Mouse (Mus musculus) left cerebral cortex, postnatal 36 days (tissue): ENCODE measurements around the gene Fut11. TPM values are rescaled to one million over a fixed set of nuclear protein-coding genes. Genes with fewer than 3 reads are reported as not detected.
"Not testable (repeated sequence)": the region's sequence is repeated elsewhere in the genome, so short reads cannot be mapped to it uniquely, and the experiment has no call there.

Experiments used
- DNase-seq, 2 experiments: peaks; one replicate each; pipeline ENCODE4 v3.0.0; 2021 to 2022; ENCODE audit warnings: low spot score in 2 of 2, mixed read lengths in 1 of 2
- intact Hi-C: fragments of 180-260 bp; cut with DNase I; formaldehyde crosslinking; loops from one replicate; pipeline ENCODE4 v1.15.1; 2025
- total RNA-seq, 2 experiments: library from RNA; stranded (reverse); gene quantifications; 2 replicates each; pipeline ENCODE4 v1.2.3; 2021

The Fut11 gene
- total RNA-seq, 2 experiments from 2014 or later = 16.7 to 18.7 TPM

DNA sequence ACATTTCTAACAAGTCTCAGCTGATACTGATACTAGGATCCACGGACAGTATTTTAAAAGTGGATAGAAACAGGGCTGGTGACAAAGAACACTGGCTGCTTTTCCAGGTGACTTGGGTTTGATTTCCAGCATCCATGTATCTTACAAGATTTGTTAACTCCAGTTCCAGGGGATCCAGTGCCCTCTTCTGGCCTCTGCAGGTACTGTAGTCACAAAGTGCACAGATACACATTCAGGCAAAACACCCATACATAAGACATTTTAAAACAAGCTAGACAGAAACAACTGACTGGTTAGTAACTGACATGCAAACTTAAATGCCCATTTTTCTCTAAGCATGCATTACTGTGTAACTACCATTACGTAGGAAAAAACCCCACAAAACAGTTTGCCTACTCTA, 21.8 kb upstream of the Fut11 start:
- intact Hi-C loops = no loop called here
- DNase-seq = no peak

DNA sequence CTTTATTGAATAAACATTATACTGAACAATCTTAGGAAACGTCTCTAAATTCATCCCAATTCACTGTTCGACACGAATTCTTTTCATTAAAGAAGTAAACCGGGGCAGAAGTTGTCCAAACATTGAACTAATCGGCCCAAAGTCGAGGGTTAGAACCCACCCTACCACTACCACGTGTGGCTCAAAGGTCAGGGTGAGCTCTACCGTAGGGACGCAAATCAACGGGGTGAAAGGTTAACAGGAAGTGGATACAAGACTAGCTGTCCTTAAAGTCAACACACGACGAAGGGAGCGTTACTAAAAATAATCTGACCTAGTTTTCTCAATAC, 21.1 kb upstream of the Fut11 start:
- DNase-seq = no peak
- intact Hi-C loops = no loop called here

DNA sequence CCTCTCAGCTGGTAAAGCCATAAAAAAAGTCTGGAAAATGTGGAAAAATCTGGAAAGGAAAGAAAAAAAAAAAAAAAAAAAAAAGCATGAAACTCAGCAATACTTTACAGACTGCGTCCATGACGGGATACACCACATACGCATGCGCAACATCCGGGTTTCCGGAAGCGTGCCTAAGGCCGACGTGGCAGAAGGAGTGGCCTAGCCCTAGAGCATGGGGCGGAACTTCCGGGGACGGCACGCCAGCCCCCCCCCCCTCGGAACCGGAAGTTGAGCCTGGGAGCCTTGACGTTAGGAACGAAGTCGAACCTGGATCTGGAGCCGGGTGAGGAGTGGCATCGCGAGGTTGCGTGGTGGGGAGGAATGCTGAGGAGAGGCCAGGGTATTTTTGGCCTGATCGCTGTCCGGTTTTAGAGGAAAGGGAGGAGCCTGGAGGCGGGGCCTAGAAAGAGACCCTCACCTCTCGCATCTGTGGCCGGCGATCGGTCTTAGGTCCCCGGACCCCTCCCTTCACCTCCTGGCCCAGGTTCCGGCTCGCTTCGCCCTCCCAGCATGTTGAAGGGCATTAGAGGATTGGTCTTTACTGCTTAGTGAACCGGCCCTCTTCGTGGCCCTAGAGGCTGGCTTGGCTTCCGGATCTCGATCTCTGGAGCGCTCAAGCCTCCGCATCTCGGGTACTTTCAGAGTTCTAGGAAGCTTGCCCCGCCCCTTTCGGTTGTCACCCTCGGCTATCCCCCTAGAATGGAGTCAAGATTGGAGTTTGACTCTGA, 20.5 kb upstream of the Fut11 start, which contains the start of gene Sec24c:
Gene Sec24c, plus strand, starts transcription at position 245 of the 770 bp plus-strand sequence.
- peak; percentile 94 to 96 for DNase-seq
- intact Hi-C loops = no loop called here

DNA sequence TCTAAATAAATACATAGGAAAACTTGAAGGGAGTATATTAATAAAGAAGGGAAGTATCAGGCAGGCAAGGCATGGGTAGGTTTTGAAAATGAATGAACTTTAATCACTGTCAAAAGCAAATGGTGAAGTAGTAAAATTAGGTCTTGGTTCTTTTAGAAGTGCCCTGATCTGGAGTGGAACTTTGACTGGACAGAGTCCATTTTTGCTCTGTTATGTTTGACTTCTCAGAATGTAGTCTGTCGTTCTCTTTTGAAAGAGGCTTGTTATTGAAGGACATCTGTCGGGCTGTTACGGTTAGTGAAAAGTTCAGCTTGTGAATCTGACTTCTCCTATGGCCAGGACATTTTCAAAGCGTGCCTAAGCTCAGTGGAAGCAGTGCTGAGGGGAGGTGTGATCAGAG, 16.9 kb upstream of the Fut11 start:
- no peak for DNase-seq
- intact Hi-C loops = no loop called here

DNA sequence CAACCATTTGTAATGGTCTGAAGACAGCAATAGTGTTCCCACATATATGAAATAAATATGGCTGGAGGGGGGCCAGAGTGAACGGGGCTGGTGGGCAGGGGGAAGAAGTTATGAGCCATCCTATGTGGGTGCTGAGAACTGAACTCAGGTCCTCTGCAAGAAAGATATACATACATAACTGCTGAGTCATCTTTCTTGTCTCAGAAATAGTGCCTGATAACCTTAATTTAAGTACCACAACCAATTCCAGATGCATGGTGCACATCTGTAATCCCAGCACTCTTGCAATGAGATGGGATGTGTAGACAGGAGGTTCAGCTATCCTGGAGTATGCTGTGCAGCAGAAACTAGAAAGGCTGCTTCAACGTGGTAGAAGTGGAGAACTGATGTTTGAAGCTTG, 13.0 kb upstream of the Fut11 start:
- intact Hi-C loops = no loop called here
- DNase-seq = no peak

DNA sequence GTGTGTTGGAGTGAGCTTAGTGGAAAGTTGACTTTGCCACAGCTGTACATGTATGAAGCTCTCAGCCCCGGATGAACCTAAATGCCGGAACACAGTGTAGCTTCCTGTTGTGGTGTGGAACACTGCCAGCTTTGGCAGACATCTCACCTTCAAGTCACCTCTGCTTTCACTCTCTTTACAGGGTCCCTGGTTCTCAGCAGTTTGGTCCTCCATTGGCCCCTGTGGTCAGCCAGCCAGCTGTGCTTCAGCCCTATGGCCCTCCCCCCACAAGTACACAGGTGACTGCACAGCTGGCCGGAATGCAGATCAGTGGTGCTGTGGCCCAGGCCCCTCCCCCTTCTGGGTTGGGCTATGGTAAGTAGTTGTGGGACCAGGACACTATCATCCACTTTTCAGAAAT, 12.3 kb upstream of the Fut11 start:
- intact Hi-C loops = no loop called here
- no peak for DNase-seq

DNA sequence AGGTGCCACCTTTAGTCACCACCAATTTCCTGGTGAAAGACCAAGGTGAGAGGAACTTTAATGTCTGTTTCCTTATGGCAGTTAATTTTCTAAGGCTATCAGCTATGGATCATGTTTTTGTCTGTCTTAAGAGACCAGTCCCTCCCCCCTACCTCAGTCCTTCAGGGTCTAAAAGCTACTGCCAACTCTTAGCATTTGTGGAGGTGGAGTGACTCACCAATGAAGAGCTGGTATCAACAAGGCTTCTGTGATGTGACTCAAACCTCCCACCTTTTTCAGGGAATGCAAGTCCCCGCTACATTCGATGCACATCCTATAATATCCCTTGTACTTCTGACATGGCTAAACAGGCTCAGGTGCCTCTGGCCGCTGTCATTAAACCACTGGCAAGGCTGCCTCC, 8.2 kb upstream of the Fut11 start:
- DNase-seq = peak in 1 of 2 experiments; percentile 13

DNA sequence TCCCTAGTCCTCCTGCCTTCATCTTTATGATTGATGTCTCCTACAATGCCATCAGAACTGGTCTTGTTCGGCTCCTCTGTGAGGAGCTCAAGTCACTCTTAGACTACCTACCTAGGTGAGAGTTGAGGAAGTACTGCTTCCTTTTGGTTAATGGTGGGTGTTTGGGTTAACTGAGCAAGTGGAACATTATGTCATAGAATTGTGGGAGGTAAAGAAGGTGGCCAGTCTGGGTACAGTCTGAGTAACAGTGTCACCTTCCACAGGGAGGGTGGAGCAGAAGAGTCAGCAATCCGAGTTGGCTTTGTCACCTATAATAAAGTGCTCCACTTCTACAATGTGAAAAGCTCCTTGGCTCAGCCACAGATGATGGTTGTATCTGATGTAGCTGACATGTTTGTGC, 5.8 kb upstream of the Fut11 start:
- intact Hi-C loops = no loop called here
- DNase-seq = no peak

More for the DNA sequence above, 8.2 kb upstream of the Fut11 start:
- intact Hi-C loops = no loop called here

DNA sequence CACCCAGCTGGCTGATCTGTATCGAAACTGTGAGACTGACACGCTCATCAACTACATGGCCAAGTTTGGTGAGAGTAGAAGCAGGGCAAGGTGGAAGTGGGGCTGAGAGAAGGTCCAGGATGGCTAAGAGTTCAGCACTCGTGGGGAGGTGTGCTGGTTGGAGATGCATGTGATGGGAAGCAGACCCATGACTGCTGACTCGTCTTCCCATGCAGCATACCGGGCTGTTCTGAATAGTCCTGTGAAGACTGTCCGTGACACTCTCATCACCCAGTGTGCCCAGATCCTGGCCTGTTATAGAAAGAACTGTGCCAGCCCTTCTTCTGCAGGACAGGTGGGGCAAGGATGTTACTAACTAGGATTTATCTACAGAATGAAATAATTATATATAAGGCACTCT, 3.0 kb upstream of the Fut11 start:
- intact Hi-C loops = no loop called here
- no peak for DNase-seq

DNA sequence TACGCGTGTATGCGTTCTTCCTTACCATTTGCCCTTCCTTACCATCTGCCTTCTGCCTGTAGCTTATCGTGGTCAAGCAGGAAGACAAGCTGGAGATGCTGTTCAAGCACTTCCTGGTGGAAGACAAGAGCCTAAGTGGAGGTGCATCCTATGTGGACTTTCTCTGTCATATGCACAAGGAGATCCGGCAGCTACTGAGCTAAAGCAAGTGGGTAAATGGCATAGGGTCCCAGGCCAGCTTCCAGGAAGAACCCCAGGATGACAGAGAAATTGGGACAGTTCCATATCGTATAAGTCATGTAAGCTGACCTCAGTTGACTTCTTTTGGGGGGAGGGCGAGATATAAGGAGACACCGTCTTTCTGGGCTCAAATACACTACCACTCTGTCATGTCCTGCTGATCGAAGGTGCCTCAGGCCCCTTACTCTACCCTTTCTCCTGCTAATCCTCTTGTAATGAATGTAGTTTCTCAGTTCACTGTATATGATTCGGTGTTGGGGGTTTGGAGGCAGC, 1.1 kb upstream of the Fut11 start:
- DNase-seq = no peak
- intact Hi-C loops = no loop called here

DNA sequence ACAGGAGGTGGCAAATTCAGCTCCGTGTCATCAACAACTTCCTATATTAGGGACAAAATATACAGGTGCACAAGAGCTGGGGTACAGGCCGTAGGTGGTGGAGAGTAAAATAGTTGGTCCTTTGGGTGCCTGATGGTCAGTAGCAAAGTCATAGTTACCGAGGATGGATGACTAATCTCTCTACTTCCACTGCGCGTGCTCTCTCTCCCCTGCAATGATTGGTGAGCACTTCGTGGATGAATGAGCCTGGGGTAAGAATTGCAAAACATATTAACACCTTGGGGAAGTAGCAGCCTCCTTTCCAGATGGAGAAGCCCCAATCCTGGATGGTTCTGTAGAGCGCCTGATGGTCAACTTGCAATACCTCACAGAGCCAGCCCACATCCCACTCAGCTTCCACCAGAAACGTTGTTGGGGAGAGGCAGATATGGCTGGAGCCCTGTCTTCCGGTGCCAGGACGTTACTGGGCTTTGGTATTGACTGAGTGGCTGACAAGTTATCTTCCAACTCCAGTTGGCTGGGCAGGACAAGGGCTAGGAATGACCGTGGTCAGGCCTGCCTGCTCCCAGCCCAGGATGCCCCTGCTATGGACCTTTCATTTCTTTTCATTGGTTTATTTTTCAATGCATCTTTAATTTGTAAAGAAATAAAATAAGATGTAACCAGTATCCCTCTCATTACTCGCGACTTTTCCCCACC, 434 bp upstream of the Fut11 start:
- intact Hi-C loops = no loop called here
- DNase-seq = peak; percentile 22 to 25

DNA sequence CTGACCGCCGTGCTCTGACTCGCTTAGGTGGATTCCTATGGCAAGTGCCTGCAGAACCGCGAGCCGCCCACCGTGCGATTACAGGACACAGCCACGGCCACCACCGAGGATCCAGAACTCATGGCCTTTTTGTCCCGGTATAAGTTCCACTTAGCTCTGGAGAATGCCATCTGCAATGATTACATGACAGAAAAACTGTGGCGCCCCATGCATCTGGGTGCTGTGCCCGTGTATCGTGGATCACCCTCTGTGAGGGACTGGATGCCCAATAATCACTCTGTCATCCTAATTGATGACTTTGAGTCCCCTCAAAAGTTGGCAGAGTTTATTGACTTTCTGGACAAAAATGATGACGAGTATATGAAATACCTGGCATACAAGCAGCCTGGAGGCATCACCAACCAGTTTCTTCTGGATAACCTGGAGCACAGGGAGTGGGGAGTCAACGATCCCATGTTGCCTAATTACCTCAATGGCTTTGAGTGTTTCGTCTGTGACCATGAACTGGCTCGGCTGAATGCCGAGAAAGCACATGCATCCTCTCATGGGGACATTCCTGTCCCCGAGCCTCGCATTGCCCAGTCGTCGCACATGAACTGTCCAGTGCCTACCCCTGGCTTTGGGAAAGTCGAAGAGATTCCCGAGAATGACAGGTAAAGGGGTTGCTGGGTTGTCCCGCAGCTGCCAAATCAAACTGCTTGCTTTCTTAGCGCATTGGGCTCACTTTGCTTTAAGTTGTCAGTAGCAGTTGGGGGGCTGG, 1.2 kb downstream of the Fut11 start:
- DNase-seq = no peak
- intact Hi-C loops = no loop called here

DNA sequence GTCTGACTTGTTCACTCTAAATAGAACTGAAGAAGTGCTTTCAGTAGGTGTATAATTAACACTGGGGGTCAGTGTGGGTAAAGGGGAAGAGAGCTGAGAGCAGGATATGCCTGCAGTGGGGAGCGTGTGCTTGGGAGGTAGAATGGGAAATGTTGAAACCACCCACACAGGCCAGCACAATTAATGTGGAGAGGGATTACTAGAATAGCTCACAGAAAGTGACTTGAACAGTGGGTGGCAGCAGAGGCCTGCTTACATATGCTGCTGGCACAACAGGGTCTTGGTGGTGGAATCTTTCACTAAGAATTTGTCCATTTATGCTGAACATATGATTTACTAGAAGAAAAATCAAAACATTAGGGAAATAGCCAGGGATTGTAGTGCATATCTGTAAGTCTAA, 2.2 kb downstream of the Fut11 start:
- intact Hi-C loops = no loop called here
- peak in 1 of 2 experiments; percentile 32 for DNase-seq

DNA sequence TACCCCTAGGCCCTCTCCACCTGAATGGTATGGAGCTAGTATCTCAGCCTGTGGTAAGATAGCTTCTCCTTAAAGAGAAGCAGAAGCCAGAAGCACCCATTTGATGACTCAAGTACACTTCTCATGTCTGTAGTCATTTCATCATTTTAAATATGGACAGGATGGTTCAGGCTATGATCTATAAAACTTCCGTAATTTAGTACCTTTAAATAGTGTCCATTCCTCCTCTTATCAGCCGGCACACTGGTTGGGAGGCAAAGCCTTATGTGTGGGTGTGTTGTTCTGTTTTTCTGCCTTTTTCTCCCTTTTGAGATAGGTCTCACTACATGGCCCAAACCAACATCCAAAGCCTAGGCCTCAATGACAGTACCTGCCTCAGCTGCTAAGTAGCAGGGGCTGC, 3.7 kb downstream of the Fut11 start:
- intact Hi-C loops = no loop called here
- no peak for DNase-seq

DNA sequence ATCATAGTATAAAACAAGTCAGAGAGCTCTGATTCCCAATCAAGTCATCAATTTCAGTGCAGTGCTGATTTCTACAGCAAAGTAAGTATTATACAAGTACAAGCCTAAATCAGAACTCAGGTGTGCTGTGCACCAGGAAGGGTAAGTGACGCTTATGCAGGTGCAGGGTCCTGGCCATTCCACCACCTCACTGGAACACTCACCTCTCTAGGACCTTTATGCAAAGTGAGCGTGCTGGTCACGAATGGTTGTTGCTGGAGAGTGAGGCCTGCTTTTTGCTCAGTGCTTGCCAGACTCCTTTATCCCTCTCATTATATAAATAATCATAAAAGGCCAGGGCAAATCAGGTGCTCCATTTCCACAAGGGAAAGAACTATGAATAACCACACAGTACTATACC, 5.6 kb downstream of the Fut11 start:
- intact Hi-C loops = no loop called here

DNA sequence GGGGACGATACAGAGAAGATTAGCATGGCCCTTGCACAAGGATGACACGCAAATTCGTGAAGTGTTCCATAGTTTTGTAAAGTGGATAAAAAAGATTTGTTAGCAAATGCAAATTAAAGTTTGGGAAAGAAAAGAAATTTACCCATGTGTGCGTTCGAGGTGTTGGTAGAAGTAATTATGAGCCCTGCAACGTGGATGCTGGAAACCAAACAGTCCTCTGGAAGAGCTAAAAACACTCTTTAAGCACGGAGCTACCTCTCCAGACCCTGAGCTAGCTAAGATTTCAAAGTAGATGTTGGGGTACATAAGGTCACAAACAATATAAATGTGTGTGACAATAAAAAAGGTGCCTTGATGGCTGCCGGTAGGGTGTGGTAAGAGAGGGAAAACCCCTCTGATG, 6.8 kb downstream of the Fut11 start:
- intact Hi-C loops = no loop called here
- DNase-seq = no peak

More for the DNA sequence above, 5.6 kb downstream of the Fut11 start:
- no peak for DNase-seq

DNA sequence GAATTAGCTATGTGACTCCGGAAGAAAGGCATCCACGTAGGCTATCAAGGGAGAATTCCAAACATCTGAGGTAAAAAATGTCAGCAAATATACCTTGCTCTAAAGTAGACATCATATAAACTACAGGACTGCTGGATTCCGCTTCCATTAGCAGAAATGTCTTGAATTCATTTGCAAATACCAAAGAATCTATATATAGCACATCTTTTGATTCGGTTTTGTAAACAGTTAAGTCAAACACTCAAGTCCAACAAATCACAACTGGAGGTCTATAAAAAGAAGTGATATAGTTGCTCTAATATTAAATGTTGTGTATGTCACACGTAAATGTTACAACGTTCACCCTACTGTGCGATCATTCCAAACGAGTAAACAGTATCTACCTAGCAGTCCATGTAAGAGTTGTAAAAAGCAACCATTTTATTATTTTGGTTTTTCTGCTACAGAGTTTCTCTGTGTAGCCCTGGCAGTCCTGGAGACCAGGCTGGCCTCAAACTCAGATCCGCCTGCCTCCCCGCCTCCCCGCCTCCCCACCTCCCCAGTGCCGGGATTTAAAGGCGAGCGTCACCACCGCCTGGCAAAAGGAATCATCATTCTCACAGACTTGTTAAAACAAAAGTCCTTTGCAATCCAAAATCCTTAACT, 7.5 kb downstream of the Fut11 start:
- no peak for DNase-seq
- intact Hi-C loops = no loop called here

DNA sequence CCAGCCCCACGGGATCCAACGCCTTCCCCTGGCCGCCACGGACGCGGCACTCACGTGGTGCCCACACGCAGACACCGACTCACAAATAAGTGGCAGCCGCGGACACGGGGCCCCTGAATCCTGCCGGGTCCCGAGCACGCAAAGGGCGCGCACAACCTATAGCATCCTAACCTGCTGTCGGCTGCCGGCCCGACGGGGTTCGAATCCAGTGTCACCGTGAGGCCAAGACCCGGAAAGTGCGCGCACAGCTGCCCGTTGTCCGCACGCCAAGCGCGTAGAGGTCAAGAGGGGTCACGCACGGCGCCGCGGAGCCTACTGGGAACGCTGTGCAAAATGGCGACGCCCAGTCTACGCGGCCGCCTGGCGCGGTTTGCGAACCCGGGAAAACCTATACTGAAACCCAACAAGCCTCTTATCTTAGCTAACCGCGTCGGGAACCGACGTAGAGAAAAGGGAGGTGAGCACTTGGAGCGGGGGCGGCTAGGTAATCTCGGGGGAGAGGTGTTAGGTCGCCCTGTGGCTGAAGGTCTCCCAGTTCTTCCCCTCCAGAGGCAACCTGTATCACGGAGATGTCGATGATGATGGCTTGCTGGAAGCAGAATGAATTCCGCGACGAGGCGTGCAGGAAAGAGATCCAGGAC, 8.1 kb downstream of the Fut11 start, which contains the start of gene Chchd1:
Gene Chchd1, plus strand, starts transcription at position 266 of the 641 bp plus-strand sequence.
- peak; percentile 92 to 94 for DNase-seq
- intact Hi-C loops = no loop called here

DNA sequence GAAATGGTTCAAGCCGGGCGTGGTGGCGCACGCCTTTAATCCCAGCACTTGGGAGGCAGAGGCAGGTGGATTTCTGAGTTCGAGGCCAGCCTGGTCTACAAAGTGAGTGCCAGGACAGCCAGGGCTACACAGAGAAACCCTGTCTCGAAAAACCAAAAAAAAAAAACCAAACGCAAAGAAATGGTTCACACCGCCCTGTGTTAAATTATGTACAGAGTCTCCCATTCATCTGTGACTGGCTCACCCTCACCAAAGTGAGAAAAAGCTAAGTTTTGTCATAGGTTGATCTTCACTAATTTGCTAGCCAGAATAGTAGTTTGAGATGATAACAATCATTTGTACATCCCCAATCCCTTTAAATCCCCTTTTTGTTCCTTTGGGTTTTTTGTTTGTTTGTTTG, 8.7 kb downstream of the Fut11 start:
- intact Hi-C loops, DNase-seq: not testable (repeated sequence)
